Mouse (Mus musculus) erythroblast, embryonic 14.5 days (primary cell): ENCODE results near the gene Lman1l. TPM values are rescaled to one million over a fixed set of nuclear protein-coding genes. Genes with fewer than 3 reads are reported as not detected.

Experiments used
- H3K27me3 ChIP-seq: 2 replicates; pipeline ENCODE4 v1.6.1; 2012; ENCODE audit warnings: inconsistent platforms; ENCODE audit not compliant: control insufficient read depth
- H3K36me3 ChIP-seq: 2 replicates; pipeline ENCODE4 v1.6.1; 2012; ENCODE audit warnings: mild to moderate bottlenecking, inconsistent platforms; ENCODE audit not compliant: control insufficient read depth
- H3K4me1 ChIP-seq: 2 replicates; pipeline ENCODE4 v1.6.1; 2012; ENCODE audit warnings: inconsistent platforms; ENCODE audit not compliant: control insufficient read depth
- H3K4me3 ChIP-seq: replicated peaks from 2 replicates; pipeline ENCODE3; 2012; ENCODE audit warnings: moderate library complexity, mild to moderate bottlenecking, inconsistent platforms
- H3K9me3 ChIP-seq: 2 replicates; pipeline ENCODE4 v1.6.1; 2012; ENCODE audit warnings: low read length, inconsistent platforms, mixed read lengths; ENCODE audit not compliant: control insufficient read depth
- GATA1 ChIP-seq: IDR thresholded peaks from 2 replicates; pipeline ENCODE4 v1.6.1; 2012; ENCODE audit warnings: low read length, inconsistent platforms, mixed read lengths
- TAL1 ChIP-seq: IDR thresholded peaks from 3 replicates; pipeline ENCODE4 v1.6.1; 2012; ENCODE audit warnings: low read length, inconsistent platforms, mixed read lengths
- polyA plus RNA-seq: library from polyadenylated mRNA; stranded (reverse); fragments of >175 nt; gene quantifications from 2 replicates; pipeline ENCODE4 v1.2.3, GENCODE M21; 2012

Gene Lman1l
- polyA plus RNA-seq, 1 experiment, result not detected

- no peaks in the 10 kb centered on the region for H3K9me3 ChIP-seq
- peaks cover 12% of the 10 kb centered on the region for H3K4me1 ChIP-seq
- peaks cover 28% of the 10 kb centered on the region for H3K27me3 ChIP-seq
- no peak for TF ChIP-seq GATA1
- TF ChIP-seq TAL1, result no peak
- no peak overlapping the region for H3K4me3 ChIP-seq
- H3K36me3 ChIP-seq, result no peaks in the 10 kb centered on the region
Measured at GRCm38 (mm10) chr9:57613975-57614374, 6.6 kb downstream of the Lman1l start.

- Histone ChIP-seq H3K27me3 (peaks cover 37% of the 10 kb centered on the region), H3K9me3 (no peaks in the 10 kb centered on the region), H3K4me1 (peaks cover 12% of the 10 kb centered on the region), H3K4me3 (no peak overlapping the region), H3K36me3 (no peaks in the 10 kb centered on the region)
- no peak for TF ChIP-seq TAL1
- TF ChIP-seq GATA1, result no peak
Measured at GRCm38 (mm10) chr9:57612587-57612986, 8.0 kb downstream of the Lman1l start.

GRCm38 (mm10) chr9:57610359-57610826 is 10.2 kb downstream of the Lman1l start:
- no peaks in the 10 kb centered on the region for H3K9me3 ChIP-seq
- no peak overlapping the region for H3K4me3 ChIP-seq
- TF ChIP-seq GATA1, result no peak
- TF ChIP-seq TAL1, result no peak
- H3K36me3 ChIP-seq, result no peaks in the 10 kb centered on the region
- peaks cover 7% of the 10 kb centered on the region for H3K4me1 ChIP-seq
- peaks cover 49% of the 10 kb centered on the region for H3K27me3 ChIP-seq

- H3K4me1 ChIP-seq, result peaks cover under 1% of the 10 kb centered on the region; the same call in 1 of the 2 replicates
- H3K9me3 ChIP-seq, result no peaks in the 10 kb centered on the region
- H3K27me3 ChIP-seq, result peaks cover 54% of the 10 kb centered on the region
Measured at GRCm38 (mm10) chr9:57609803-57610202, 10.8 kb downstream of the Lman1l start.

GRCm38 (mm10) chr9:57606139-57606851 is 14.3 kb downstream of the Lman1l start, which contains the start of gene Cplx3:
Cplx3 (minus strand) TSS chr9:57606281.
- H3K27me3 ChIP-seq, result peaks cover 56% of the 10 kb centered on the region
- TF ChIP-seq GATA1, result no peak
- no peak for TF ChIP-seq TAL1
- no peaks in the 10 kb centered on the region for H3K4me1 ChIP-seq
- H3K36me3 ChIP-seq, result no peaks in the 10 kb centered on the region
- no peaks in the 10 kb centered on the region for H3K9me3 ChIP-seq
- H3K4me3 ChIP-seq, result no peak within 1 kb of the TSS

More at GRCm38 (mm10) chr9:57609803-57610202, 10.8 kb downstream of the Lman1l start:
- no peak overlapping the region for H3K4me3 ChIP-seq
- no peaks in the 10 kb centered on the region for H3K36me3 ChIP-seq
- no peak for TF ChIP-seq TAL1
- no peak for TF ChIP-seq GATA1

- Histone ChIP-seq H3K4me3 (no peak overlapping the region), H3K9me3 (no peaks in the 10 kb centered on the region), H3K27me3 (peaks cover 52% of the 10 kb centered on the region), H3K4me1 (peaks cover 7% of the 10 kb centered on the region), H3K36me3 (no peaks in the 10 kb centered on the region)
- no peak for TF ChIP-seq GATA1
- no peak for TF ChIP-seq TAL1
Measured at GRCm38 (mm10) chr9:57605503-57605902, 15.1 kb downstream of the Lman1l start.

- TF ChIP-seq GATA1 (no peak), TAL1 (no peak)
- Histone ChIP-seq H3K4me1 (peaks cover 13% of the 10 kb centered on the region), H3K27me3 (peaks cover 50% of the 10 kb centered on the region)
Measured at GRCm38 (mm10) chr9:57604875-57605274, 15.7 kb downstream of the Lman1l start.

GRCm38 (mm10) chr9:57602098-57602497 is 18.5 kb downstream of the Lman1l start:
- Histone ChIP-seq H3K36me3 (no peaks in the 10 kb centered on the region), H3K9me3 (no peaks in the 10 kb centered on the region), H3K4me1 (peaks cover 13% of the 10 kb centered on the region), H3K4me3 (no peak overlapping the region), H3K27me3 (peaks cover 37% of the 10 kb centered on the region)
- TF ChIP-seq GATA1, result no peak
- no peak for TF ChIP-seq TAL1

More at GRCm38 (mm10) chr9:57604875-57605274, 15.7 kb downstream of the Lman1l start:
- Histone ChIP-seq H3K4me3 (no peak overlapping the region), H3K36me3 (no peaks in the 10 kb centered on the region), H3K9me3 (no peaks in the 10 kb centered on the region)

GRCm38 (mm10) chr9:57601353-57601706 is 19.2 kb downstream of the Lman1l start:
- no peaks in the 10 kb centered on the region for H3K9me3 ChIP-seq
- no peak overlapping the region for H3K4me3 ChIP-seq
- H3K27me3 ChIP-seq, result peaks cover 29% of the 10 kb centered on the region
- peaks cover 13% of the 10 kb centered on the region for H3K4me1 ChIP-seq
- TF ChIP-seq TAL1 (no peak), GATA1 (no peak)
- no peaks in the 10 kb centered on the region for H3K36me3 ChIP-seq
